Mouse (Mus musculus) kidney, postnatal 14 days (tissue): ENCODE results near the gene Lrrc37a.
A peak's percentile ranks its signal among the peaks of the same experiment; 100 is the strongest.
"Not testable (repeated sequence)": the region's sequence is repeated elsewhere in the genome, so short reads cannot be mapped to it uniquely, and the experiment has no call there.

Source experiments
- DNase-seq: peaks from one replicate; pipeline ENCODE4 v3.0.0; 2022; ENCODE audit warnings: mixed read lengths

Gene Lrrc37a

DNA sequence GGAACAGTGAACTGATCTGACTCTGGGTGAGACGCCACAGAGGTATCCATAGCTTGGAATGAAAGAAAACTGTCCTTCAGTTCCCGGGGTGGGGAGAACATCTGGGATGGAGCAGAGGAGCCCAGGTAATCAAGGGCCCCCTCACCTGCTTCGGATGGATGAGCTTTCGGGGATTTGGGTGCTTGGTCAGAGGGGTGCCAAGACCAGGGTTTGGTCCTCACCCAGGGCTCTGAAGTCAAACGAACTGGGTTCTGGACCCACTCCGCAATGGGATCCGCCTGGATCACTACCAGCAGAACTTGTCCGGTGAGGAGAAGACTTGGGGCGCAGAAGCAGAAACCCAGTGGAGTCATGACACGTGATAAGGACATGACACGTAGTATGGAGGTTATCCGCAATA lies at the start of gene Lrrc37a:
Gene Lrrc37a, minus strand, starts transcription at position 101 of the 400 bp plus-strand sequence.
- no peak for DNase-seq

DNA sequence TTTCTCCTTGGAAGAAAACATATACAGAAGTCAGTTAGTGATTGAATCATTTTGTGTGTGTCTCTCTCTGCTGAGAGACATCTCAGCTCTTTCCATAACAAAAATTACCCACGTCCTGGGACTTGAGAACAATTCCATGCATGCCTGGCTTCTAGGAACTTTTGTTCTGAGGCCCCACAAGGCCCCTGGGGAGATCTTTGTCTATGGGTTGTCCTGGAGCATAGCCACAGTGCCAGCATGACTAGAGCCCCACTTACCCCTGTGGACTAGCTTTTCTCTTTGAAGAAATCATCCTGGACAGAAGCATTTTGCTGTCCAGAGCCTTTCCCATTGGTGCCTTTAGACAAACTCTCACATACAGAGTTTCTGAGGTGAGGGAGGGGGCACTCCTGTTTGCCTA lies 30.6 kb upstream of the Lrrc37a start:
- not testable (repeated sequence) for DNase-seq

DNA sequence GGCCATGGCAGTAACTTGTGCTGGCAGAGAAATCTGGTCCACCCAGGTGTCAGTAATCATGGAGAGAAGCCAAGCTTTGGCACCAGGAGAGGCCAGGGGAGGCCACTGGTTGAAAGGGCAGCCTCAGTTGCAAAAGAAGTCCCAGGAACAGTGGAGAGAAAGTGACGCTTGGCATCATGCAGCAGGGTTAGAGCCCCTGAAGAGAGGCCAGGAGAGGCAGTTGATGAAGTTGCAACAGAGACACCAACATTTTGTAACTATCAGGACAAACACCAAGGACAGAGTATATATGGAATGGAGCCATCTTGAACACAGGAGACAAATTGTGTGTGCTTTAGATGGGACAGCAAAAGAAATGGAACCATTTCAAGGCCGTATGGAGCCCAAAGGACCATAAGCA lies 7.7 kb upstream of the Lrrc37a start:
- no peak for DNase-seq

DNA sequence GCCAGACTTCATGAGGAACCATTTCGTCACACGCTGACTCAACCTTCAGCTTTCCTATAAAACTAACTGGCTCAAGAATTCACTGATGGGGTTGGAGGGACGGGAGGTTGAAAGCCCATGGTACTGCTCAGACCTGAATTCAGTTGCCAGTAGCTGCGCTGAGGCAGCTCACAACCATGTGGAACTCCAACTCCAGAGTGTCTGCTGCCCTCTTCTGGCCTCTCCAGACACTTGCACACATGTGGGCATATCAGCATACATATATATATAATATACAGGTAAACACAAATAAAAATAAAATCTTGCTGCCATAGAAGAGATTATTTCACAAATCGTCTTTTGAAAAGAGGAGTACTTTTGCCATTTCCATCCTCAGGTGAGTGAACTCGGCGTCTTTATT lies 40.0 kb downstream of the Lrrc37a start:
- peak; percentile 20 for DNase-seq

DNA sequence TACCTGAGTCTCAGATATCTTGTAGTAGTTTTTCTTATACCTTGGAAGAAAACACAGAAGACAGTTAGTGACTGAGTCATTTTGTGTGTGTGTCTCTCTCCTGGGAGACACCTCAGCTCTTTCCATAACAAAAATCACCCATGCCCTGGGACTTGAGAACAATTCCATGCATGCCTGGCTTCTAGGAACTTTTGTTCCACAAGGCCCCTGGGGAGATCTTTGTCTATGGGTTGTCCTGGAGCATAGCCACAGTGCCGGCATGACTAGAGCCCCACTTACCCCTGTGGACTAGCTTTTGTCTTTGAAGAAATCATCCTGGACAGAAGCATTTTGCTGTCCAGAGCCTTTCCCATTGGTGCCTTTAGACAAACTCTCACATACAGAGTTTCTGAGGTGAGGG lies 53.3 kb downstream of the Lrrc37a start:
- not testable (repeated sequence) for DNase-seq

DNA sequence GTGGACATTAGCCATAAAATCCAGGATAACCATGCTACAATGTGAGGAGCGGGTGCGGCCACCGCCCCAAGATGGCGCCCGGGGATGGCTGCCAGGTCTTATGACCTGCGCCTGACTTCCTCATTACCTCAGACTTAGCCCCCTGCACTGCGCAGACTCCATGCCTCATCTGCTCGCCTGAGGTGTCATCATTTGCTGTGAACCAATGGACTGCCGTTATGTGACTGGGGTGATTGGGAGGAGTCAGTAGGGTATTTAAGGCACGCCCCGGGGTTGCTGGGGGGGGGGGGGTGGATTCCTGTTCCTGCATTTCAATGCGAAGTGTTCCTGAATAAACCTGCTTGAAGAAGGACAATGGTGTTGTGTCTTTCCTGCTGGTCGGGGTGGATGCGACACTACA lies 54.7 kb downstream of the Lrrc37a start:
- DNase-seq, result not testable (repeated sequence)

DNA sequence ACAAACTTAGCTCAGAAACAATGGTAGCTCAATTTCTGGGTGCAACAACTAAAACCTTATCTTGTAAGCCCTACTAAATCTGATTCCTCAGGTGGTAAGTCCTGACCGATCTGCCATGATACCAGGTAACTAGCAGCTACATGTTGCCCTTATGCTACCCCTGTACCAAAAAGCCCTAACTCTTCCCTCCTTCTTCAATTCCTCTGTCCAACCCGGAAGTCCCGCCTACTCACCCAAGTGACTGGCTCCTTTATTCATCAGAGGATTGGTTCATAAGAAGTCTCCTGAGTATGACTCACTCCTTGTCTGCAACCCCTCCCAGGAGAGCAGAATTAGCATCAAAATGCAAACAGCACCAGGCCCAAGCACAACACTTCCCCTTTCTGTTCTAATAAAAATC lies 60.7 kb downstream of the Lrrc37a start:
- no peak for DNase-seq

DNA sequence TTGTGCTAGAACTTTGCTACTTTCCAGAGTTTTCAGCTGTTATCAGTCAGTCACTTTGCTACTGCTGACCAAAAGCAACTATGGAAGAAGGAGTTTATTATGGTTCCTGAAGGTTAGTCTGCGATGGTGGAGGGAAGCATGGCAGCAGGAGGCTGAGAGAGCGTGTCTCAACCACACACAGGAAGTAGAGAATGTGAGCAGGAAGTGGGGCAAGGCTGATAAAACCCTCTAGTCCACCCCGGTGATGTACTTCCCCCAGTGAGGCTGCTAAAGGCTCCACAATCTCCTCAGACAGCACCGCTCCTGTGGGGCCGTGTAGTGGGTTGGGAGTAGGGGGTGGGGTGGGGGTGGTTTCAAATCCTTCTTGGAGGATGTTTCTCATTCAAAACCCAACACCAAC lies 68.1 kb downstream of the Lrrc37a start:
- no peak for DNase-seq

DNA sequence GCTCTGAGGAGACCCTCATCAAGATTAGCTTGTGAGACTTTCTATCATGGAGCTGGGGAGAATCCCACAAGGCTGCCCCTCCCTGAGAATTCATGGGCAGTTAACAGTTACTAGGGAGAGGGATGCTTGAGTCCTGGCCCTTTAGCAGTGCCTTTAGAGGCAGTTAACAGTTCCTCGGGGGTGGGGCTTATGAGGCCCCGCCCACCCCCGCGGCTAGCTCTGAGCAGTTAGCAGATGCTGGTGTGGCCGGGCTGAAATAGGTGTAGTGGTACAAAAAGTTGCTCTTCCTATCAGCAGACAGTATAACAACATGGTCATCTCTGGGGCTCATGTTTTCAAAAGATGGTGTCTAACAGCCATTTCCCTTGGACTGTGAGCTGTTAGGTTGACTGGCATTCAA lies 79.4 kb downstream of the Lrrc37a start:
- no peak for DNase-seq

DNA sequence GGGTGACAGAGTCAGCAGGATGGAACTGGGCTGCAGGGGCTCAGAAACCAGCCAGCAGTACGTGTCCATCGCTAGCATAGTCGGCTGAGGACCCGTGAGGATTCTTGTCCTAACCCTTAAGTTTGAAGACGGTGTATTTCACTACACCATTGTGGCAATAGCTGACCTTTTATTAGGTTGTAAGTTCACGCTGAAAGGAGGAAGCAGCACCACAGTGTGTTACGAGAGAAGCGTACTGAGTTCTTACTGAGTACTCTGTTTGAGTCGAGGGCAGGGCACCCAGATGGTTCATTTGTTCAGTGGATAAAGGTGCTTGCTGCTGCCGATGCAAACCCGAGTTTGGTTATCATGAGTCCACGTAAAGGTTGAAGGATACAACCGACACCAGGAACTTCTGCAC lies 84.7 kb downstream of the Lrrc37a start:
- no peak for DNase-seq

DNA sequence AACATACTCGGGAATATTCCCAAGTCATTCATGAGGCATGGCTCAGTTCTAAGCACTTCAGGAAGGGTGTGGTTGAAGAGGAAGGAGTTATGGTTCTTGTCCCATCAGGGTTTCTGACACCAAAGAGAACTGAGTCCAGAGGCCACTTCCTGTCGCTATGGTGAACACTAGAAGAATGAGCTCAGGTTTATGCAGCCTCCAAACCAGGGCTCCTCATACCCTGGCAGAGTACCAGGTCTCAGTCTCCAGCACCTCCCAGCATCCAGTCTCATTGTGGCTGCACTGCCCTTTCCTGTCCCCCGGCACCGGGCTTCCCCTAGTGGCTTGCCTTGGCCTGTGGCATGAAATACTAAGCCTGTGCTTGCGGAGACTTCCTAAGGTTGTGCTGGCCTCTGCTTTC lies 85.2 kb downstream of the Lrrc37a start:
- DNase-seq, result peak; percentile 7

DNA sequence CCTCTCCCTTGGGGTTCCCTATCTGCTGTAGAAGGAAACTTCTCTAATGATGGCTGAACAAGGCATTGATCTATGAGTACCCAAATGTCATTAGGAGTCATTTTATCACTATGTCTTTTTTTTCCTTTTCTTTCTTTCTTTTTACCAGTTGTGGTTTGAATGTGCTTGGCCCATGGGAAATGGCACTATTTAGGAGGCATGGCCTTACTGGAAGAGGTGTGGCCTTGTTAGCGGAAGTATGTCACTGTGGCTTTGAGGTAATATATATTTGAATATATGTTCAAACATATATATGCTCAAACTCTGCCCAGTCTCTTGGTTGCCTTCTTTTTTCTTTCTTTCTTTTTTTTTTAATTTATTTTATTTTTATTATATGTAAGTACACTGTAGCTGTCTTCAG lies 90.9 kb downstream of the Lrrc37a start:
- DNase-seq, result no peak

DNA sequence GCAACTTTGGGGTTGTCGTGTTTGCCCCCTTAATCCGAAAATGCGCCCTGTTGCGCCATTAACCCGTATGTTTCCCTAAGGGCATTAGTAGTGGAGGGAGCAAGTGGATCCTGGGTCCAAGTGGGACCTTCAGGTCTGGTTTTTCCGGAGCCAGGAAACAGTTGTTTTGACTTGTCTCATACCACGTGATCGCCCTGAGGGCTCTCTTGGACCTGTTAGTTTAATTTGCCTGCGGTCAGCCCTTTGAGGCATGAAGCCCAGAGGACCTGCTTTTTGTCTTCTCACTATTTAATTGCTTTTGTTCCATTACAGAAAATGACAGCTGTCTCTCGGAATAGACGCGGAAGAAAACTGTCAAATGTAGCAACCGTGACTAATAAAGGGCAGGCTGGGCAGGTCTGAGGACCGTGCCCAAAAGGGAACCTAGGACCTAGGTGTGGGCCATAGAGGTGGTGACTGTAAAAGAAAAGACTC lies 91.4 kb downstream of the Lrrc37a start:
- no peak for DNase-seq

DNA sequence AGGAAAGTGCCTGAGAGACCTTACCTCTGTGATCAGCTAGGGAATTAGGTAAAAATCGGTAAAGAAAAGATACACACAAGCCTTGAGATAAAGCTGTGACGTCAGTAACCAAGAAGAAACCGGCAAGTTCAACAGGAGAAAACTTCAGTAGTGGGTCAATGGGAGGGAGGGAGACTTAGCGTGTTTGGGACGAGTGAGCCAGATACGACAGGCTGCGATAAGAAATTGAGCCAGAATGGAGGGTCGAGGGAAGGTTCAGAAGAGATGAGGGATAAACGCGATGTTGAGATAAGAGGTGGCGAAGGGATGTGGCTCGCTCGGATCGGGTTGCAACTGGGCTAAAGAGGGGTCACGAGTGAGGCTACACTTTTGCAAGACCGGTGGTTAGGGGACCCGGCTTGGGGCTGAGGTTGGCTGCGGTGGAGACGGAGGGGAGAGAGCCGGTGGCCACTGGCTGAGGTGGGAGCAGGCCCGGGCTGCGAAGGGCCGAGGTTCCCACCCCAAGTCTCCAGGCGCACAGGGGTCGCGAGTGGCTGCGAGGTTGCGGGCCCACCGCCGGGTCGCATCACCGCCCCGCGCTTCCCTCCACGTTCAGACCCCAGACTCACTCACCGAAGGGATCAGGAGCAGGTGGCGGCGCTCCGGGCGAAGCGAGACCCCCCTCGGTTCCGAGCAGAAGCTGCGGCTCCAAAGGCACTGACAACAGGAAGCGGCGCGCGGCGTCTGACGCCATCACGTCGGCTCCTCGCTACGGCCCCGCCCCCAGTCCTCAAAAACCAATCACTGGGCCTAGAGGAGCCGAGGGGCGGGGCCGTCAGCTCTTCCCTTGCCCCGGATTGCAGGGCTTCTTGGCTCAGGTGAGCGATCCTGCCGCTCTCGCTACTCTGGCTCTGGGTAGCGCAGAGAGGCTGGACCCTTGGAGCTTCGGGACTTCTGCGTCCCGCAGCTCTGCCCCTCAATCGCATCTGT lies 92.1 kb downstream of the Lrrc37a start, which contains the start of gene Plekhm1:
Gene Plekhm1, minus strand, starts transcription at position 707 of the 969 bp plus-strand sequence.
- peak; percentile 98 for DNase-seq

DNA sequence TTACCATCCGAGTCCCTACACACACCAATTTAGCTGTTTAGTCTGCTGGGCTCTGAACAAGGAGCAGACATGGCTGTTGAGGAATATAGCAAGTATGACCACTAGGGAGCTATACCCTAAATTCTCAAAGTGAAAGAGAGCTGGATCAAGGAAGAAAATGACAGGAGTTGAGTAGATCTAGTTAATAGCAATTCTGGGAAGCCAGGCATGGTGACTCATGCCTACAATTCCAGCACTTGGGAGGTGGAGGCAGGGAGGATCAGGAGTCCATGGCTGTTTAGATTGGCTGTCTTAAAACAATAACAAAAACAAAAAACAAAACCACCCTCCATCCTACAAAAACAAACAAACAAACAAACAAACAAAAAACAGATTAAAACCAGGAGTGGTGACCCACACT lies 93.1 kb downstream of the Lrrc37a start:
- DNase-seq, result no peak

DNA sequence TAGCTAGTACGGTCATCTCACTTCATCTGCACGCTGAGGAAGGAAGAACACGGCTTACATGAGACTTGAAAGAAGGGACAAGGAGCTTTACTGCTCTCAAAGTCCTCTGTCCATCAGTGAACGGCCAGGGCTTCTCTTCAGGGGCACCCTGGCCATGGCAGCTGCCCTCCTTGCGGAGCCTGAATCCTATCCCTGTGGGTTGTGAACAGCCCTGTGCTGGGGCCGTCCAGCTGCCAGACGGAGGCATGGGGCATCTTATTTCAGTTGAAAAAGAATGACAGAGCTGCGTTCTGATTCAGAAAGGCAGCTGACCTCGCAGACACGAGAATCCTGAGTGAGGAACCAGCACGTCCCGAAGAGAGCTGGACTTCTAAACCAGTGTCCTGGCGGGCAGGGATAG lies 95.5 kb downstream of the Lrrc37a start:
- no peak for DNase-seq

DNA sequence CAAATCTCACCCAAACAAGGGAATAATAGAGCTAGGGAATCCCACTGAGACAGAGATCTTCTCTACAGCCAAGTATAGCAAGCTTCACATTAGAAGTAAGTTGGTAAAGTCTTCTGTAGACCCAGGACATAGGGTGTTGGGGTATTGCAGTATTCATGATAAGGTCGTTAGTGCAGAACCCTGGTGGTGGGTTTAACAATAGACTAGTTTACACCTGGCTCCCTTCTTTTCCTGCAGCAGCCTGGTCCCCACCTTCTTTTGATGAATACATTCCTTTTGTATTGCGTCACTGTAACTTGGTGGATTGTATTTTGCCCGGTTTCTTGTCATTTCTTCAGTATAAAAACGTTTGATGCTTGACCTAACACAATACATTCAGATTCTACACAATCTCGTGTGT lies 97.3 kb downstream of the Lrrc37a start:
- DNase-seq, result not testable (repeated sequence)

DNA sequence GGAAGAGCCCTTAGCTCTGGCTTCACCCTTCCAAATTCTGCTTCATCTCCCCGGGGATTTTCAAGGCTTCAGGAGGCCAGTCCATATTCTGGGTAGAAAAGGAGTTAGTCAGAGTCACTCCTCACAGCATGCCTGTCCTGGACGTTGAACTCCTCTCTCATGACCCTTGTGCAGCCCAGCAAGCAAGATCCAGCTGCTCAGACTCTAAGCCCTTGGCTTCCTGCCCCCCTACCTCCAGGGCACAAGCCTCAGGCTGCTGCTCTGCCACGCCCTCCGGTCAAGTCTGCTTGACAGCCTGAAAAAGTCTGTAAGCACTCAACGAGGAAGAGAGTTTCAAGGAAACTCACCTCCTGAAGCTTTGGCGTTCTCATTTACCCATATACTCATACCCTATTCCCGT lies 97.8 kb downstream of the Lrrc37a start:
- peak; percentile 88 for DNase-seq

DNA sequence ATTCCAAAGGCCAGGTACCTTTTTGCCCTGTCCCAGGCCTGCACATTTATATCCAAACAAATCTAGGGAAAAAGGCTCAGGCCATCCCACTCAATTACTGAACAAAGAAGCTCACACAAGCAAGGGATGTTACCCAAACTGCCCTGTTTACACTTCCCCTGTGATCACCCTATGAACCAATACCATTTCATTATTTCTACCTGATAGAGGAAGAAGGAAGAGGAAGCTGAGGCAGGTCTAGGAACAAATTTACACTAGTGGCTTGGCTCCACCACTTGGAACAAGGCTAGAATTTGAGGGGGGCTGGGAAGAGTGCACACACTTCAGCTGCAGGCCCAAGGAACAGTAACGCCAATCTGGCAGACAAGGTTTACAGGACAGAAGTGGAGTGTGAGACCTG lies 98.6 kb downstream of the Lrrc37a start:
- no peak for DNase-seq

DNA sequence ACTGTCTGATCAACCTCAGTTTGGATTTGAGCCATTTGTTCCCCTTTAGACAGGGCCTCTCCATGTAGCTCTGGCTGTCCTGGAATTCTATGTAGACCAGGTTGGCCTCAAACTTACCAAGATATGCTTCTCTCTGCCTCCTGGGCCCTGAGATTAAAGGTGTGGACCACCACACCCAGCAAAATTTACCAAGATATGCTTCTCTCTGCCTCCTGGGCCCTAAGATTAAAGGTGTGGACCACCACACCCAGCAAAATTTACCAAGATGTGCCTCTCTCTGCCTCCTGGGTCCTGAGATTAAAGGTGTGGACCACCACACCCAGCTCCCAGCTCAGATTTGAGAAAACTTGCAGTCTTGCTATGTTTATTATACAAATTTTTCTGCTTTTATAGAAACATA lies 99.8 kb downstream of the Lrrc37a start:
- no peak for DNase-seq

DNA sequence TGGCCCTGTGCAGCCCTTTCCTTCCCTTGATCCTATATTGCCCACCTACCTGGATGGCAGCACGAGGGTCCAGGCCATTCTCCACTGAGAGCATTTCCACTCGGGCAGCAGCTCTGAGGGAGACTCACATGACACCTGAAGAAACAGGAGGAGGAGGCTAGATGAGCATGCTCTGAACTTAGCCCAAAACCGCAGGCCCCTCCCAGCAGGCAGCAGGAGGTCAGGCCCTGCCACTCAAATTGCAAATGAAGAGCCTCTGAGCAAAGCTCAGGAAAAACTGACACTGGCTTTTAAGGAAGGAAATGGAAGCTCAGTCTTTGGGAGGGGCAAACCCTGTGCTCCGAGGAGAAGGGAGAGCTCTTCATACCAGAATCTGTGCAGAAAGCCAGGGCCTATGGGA lies 100.6 kb downstream of the Lrrc37a start:
- DNase-seq, result peak; percentile 61

DNA sequence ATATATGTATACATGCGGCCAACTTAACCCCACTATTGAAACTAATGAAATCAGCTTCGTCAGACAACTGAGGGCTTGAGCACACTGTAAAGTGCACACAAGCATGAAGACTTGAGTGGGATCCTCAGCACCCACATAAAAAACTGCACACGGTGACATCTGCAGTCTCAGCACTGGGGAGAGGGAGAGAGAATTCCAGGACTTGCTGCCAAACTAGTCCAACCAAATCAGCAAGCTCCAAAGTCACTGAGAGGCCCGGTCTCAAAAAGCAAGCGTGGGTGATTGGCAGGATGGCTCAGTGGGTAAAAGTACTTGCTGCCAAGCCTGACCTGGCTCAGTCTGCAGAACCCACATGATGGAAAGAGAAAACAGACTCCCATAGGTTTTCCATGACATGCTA lies 101.7 kb downstream of the Lrrc37a start:
- no peak for DNase-seq

DNA sequence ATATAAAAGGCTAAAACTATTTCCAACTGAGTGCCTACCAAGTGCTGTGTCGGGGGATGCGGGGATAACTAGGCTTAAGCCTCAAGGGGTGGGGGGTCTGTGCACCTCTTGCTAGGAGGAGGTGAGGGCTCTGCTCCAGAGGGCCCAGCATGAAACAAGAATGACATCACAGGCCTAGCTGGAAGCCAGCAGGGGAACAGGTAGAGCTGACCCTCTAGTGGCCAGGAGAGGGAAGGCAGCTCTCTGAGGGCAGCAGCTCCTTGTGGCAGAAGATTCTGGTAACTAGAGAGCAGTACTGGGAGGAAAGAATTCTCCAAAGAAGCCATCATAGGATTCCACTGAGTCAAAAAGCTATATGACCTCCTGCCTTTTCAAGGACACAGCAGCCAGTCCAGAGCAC lies 102.2 kb downstream of the Lrrc37a start:
- DNase-seq, result peak; percentile 77
